Mouse (Mus musculus) midbrain, embryonic 13.5 days (tissue): Measurements from ENCODE around the gene Cds2. TPM values are rescaled to one million over a fixed set of nuclear protein-coding genes. Genes with fewer than 3 reads are reported as not detected.
"Not testable (repeated sequence)": the region's sequence is repeated elsewhere in the genome, so short reads cannot be mapped to it uniquely, and the experiment has no call there.

Source experiments
- ATAC-seq: fragments of 200-750 bp; cut with Nextera tagmentation; 2 replicates; pipeline ENCODE4 v1.8.0; 2017; ENCODE audit warnings: mild to moderate bottlenecking, moderate TSS enrichment, moderate library complexity
- H3K27ac ChIP-seq: fragments of 300-500 bp; sonication (generic); 2 replicates; pipeline ENCODE4 v1.5.1; 2015; ENCODE audit warnings: inconsistent platforms, mild to moderate bottlenecking, moderate library complexity
- H3K27me3 ChIP-seq: fragments of 300-500 bp; sonication (generic); 2 replicates; pipeline ENCODE4 v1.6.1; 2015; ENCODE audit warnings: mild to moderate bottlenecking, inconsistent platforms
- H3K36me3 ChIP-seq: fragments of 300-500 bp; sonication (generic); 2 replicates; pipeline ENCODE4 v1.6.1; 2015; ENCODE audit warnings: mild to moderate bottlenecking, inconsistent platforms
- H3K4me1 ChIP-seq: fragments of 300-500 bp; sonication (generic); replicated peaks from 2 replicates; pipeline ENCODE4 v1.6.1; 2015; ENCODE audit warnings: inconsistent platforms
- H3K4me2 ChIP-seq: fragments of 300-500 bp; sonication (generic); replicated peaks from 2 replicates; pipeline ENCODE4 v1.6.1; 2015; ENCODE audit warnings: moderate library complexity, mild to moderate bottlenecking, inconsistent platforms
- H3K4me3 ChIP-seq: fragments of 300-500 bp; sonication (generic); replicated peaks from 2 replicates; pipeline ENCODE4 v1.5.1; 2015; ENCODE audit warnings: mild to moderate bottlenecking, inconsistent platforms
- H3K9ac ChIP-seq: fragments of 300-500 bp; sonication (generic); replicated peaks from 2 replicates; pipeline ENCODE4 v1.6.1; 2015; ENCODE audit warnings: mild to moderate bottlenecking, inconsistent platforms
- H3K9me3 ChIP-seq: fragments of 300-500 bp; sonication (generic); 2 replicates; pipeline ENCODE4 v1.6.1; 2016; ENCODE audit warnings: mild to moderate bottlenecking, inconsistent platforms
- whole genome bisulfite sequencing: fragments of 180-500 bp; shearing (Covaris S2); methylation state at CpG from one replicate; pipeline ENCODE4 v1.1.7; 2015; 5-methylcytosine and 5-hydroxymethylcytosine counted together
- polyA plus RNA-seq: library from polyadenylated mRNA; unstranded; fragments of >200 nt; fragmentation: Nextera tagmentation; extraction: Ambion mirVana; gene quantifications from 2 replicates; pipeline ENCODE4 v1.2.1, GENCODE M21; 2015

The Cds2 gene
- polyA plus RNA-seq, 1 experiment from 2014 or later, result 28.4 TPM

DNA sequence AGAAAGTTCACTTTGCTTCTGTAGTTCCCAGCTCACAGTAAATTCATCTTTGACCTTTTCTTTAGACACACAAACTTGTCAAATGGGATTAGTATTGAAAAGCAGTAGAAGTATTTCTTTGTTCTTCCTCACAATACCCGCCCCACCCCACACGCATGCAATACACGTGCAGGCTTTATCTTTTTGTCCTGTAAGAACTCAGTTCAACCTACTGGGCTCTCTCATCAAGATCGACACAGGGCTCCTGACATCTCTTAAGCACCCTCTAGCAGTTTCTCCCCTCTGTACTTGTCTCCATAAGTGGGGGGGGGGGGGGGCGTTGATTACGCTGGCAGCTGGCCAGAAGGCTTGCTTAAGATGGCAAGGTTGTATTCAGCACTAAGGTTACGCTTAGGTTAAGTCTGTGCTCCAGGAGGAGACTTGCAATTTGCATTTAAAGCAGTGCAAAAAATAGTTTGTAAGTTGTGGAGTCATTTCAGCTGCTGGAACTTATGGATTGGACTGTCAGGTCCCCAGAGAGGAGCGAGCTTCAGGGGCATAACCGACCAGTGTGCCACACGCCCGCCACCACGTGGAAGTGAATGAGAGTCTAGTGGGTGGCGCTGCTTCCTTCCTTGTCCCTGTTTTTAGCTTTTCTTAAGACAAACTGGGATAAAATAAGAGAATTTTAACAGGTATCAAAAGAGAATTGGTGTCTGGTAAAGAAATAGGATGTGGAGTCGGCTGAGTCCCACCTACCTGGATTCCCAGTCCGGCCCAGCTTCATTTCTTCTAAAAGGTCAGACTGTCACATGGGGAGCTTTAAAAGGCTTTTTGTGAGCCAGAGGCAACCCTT lies 20.5 kb downstream of the Cds2 start:
- peaks cover 6% of the 10 kb centered on the region for H3K36me3 ChIP-seq
- H3K4me2 ChIP-seq, result no peak overlapping the region; the same call in 1 of the 2 replicates
- peaks cover 39% of the 10 kb centered on the region for H3K4me1 ChIP-seq
- H3K27ac ChIP-seq, result peak overlapping the region; percentile 25; the same call in 1 of the 2 replicates
- H3K9me3 ChIP-seq, result 0 out of 2 replicates have a peak, but pooled peaks cover 2% of the 10 kb centered on the region
- H3K4me3 ChIP-seq, result no peak overlapping the region
- 39% methylated on average over 15 of the region's 15 CpGs for WGBS
- H3K9ac ChIP-seq, result no peak overlapping the region
- no peaks in the 10 kb centered on the region for H3K27me3 ChIP-seq
- peak; percentile 71 for ATAC-seq

DNA sequence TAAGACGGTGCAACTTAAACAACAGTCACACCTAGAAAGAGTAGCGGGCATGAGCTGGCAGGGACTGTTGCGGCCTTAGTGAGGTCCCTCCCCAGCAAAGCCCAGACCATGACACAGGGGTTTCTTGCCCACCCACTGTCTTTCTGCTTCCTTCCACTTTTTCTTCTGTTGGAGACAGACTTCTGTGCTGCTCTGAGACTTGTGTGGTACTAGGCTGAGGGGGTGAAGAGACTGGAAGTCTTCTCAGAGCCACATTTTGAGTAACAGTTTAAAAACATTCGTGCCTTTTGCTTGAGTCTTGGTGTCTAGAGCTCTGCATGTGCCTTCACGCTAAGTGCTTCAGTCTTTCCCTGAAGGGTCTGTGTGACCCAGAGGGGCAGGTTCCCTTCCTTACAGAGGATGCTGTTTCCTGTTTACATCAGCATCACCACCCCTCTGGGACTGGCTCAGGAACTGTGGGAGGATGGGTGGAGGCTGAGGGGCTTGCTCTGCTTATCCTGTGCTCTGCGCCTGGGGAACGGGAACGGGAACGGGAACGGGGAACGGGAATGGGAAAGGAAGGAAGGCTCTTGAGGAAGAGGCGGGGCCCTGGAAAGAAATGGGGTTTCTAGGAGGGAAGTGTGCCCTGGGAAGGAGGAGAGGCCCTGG lies 21.7 kb downstream of the Cds2 start:
- H3K9ac ChIP-seq, result no peak overlapping the region
- H3K4me2 ChIP-seq, result no peak overlapping the region
- no peak; the same call in 1 of the 2 replicates for ATAC-seq
- 90% methylated on average over 12 of the region's 12 CpGs for WGBS
- H3K4me3 ChIP-seq, result no peak overlapping the region
- H3K4me1 ChIP-seq, result peaks cover 34% of the 10 kb centered on the region
- peak overlapping the region; percentile 30; the same call in 1 of the 2 replicates for H3K27ac ChIP-seq
- H3K27me3 ChIP-seq, result no peaks in the 10 kb centered on the region
- 0 out of 2 replicates have a peak, but pooled peaks cover 2% of the 10 kb centered on the region for H3K9me3 ChIP-seq
- H3K36me3 ChIP-seq, result peaks cover 6% of the 10 kb centered on the region

DNA sequence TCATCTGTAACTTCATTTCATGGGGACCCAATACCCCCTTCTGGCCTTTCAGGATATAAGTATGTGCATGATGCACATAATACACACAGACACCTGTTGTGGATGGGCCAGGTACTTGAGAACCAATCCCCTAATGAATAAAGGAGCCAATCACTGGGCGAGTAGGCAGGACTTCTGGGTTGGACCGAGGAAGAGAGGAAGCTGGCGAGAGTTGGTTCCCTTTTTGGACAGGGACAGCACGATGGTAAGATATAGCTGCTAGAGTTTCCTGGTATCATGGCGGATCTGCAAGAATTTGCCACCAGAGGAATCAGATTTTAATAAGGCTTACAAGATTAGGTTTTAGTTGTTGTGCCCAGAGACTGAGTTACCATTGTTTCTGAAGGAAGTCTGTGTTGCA lies 22.8 kb downstream of the Cds2 start:
- 92% methylated on average over 5 of the region's 5 CpGs for WGBS
- not testable (repeated sequence) for ATAC-seq, H3K4me3 ChIP-seq, H3K9me3 ChIP-seq, H3K27me3 ChIP-seq, H3K36me3 ChIP-seq, H3K4me2 ChIP-seq, H3K9ac ChIP-seq
- H3K4me1 ChIP-seq, result peaks cover 30% of the 10 kb centered on the region
- H3K27ac ChIP-seq, result 0 out of 2 replicates have a peak overlapping the region, but pooled peaks have one; percentile 30

DNA sequence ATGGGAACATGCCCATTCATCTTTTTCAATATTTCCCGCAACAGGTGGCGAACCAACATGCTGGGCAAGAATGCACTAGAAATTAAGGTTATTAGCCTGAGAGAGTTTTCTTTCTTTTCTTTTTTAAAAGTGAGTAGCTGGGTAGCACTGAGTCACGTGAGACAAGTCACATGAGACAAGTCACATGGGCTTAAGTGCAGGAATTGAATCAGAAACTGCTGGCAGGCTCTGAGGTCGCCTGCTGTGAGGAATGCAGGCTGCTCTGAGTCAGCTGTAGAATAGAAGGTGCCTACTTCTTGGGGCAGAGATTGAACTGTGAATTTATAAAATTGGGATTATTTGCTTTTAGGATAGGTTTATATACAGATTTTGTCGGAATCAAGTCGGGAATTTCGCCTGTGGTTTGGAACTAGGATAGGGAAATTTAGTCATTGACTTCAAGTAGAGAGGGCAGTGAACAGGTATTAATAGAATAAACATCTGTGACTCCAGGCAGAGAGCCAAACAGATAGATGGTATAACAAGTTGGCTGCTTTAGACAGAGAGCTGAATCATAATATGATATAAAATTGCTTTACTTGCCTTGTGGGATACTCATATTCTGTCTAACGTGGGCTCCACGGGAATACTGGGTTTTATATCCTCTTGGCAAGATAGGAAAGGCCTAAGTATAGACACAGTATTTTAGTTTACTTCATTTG lies 23.6 kb downstream of the Cds2 start:
- H3K4me3 ChIP-seq, result no peak overlapping the region
- WGBS, result 91% methylated on average over 9 of the region's 9 CpGs
- 0 out of 2 replicates have a peak, but pooled peaks cover 2% of the 10 kb centered on the region for H3K9me3 ChIP-seq
- peaks cover 35% of the 10 kb centered on the region for H3K4me1 ChIP-seq
- no peaks in the 10 kb centered on the region for H3K27me3 ChIP-seq
- no peaks in the 10 kb centered on the region; the same call in 1 of the 2 replicates for H3K36me3 ChIP-seq
- H3K27ac ChIP-seq, result no peak overlapping the region
- no peak for ATAC-seq
- H3K9ac ChIP-seq, result no peak overlapping the region
- H3K4me2 ChIP-seq, result no peak overlapping the region

DNA sequence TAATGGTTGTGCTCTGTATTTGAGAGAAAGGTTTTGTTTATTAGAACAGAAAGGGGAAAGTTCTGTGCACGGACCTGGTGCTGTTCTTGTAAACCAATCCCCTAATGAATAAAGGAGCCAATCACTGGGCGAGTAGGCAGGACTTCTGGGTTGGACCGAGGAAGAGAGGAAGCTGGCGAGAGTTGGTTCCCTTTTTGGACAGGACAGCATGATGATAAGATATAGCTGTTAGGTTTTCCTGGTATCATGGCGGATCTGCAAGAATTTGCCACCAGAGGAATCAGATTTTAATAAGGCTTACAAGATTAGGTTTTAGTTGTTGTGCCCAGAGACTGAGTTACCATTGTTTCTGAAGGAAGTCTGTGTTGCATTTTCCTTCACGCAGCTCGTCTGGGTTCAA lies 26.3 kb downstream of the Cds2 start:
- not testable (repeated sequence) for H3K9ac ChIP-seq, H3K4me2 ChIP-seq, H3K27me3 ChIP-seq, ATAC-seq, H3K9me3 ChIP-seq, H3K4me3 ChIP-seq, H3K27ac ChIP-seq, H3K36me3 ChIP-seq
- H3K4me1 ChIP-seq, result peaks cover 25% of the 10 kb centered on the region
- WGBS, result 89% methylated on average over 5 of the region's 7 CpGs

DNA sequence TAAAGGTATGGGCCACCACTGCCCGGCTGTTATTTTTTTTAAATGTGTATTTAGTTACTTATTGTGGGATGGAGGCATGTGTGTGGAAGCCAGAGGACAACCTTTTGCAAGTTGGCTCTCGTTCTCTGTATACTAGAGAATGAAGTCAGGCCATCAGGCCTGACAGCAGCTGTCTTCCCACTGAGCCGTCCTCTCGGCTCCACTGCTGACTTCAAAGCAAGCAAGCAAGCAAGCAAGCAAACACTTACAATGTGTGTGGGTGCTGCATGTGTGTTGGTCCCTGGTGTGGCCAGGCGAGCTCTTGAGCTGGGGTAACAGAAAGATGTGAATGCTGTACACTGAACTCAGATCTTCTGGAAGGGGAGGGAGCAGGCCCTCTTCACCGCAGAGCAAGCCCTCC lies 27.9 kb downstream of the Cds2 start:
- no peak overlapping the region for H3K4me2 ChIP-seq
- no peaks in the 10 kb centered on the region for H3K27me3 ChIP-seq
- H3K27ac ChIP-seq, result no peak overlapping the region
- peaks cover 24% of the 10 kb centered on the region for H3K36me3 ChIP-seq
- H3K9me3 ChIP-seq, result 0 out of 2 replicates have a peak, but pooled peaks cover 2% of the 10 kb centered on the region
- no peak overlapping the region for H3K9ac ChIP-seq
- H3K4me1 ChIP-seq, result peaks cover 25% of the 10 kb centered on the region
- H3K4me3 ChIP-seq, result no peak overlapping the region
- 71% methylated on average over 6 of the region's 6 CpGs for WGBS
- no peak for ATAC-seq

DNA sequence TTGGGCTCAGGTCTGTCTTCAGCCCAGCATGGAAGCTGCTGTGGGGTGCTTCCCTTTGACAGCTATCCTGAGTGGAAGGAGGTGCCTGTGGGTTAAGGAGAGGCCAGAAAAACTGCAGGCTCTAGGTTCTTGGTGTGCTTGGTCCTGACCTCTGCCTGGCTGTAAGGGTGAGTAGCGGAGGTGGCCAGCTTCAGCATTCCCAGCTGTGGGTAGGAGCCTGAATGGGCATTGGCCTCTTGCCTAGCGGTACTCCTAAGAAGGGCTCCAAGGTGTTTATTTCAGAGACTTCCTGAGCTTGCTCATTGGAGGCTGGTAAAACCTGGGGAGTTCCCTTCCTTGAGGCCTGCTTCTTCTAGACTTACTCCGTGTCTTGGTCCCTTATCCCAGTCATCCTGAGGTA lies 28.3 kb downstream of the Cds2 start:
- H3K36me3 ChIP-seq, result peaks cover 29% of the 10 kb centered on the region
- H3K9ac ChIP-seq, result no peak overlapping the region
- no peaks in the 10 kb centered on the region for H3K27me3 ChIP-seq
- H3K9me3 ChIP-seq, result 0 out of 2 replicates have a peak, but pooled peaks cover 2% of the 10 kb centered on the region
- H3K27ac ChIP-seq, result 0 out of 2 replicates have a peak overlapping the region, but pooled peaks have one; percentile 6
- 0 out of 2 replicates have a peak, but pooled peaks have one; percentile 18 for ATAC-seq
- 69% methylated on average over 3 of the region's 3 CpGs for WGBS
- H3K4me3 ChIP-seq, result no peak overlapping the region
- H3K4me1 ChIP-seq, result peaks cover 25% of the 10 kb centered on the region
- no peak overlapping the region for H3K4me2 ChIP-seq

DNA sequence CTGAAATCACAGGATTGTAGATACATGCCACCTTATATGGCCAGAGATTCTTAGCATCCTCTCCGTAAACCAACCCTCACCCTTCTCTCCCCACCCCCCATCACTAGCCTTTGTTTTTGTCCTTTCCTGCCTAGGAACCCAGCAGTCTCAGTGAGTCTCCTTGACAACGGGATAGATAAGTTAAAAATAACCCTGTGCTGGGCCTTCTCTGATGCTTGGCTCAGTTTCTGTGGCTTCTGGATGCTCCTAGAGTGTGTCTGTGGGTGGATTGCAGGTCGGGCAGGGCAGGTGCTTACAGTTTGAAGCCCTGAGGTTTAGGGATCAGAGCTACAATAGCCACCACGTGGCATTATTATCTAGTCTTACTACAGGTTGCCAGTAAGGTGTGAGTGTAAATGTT lies 29.1 kb downstream of the Cds2 start:
- peaks cover 37% of the 10 kb centered on the region for H3K36me3 ChIP-seq
- no peak overlapping the region for H3K4me3 ChIP-seq
- 0 out of 2 replicates have a peak, but pooled peaks cover 1% of the 10 kb centered on the region for H3K9me3 ChIP-seq
- no peak overlapping the region for H3K4me2 ChIP-seq
- no peaks in the 10 kb centered on the region for H3K27me3 ChIP-seq
- 21% methylated on average over 4 of the region's 4 CpGs for WGBS
- peak overlapping the region; percentile 19; the same call in 1 of the 2 replicates for H3K27ac ChIP-seq
- H3K9ac ChIP-seq, result no peak overlapping the region; the same call in 1 of the 2 replicates
- peak; percentile 22; the same call in 1 of the 2 replicates for ATAC-seq
- H3K4me1 ChIP-seq, result peaks cover 25% of the 10 kb centered on the region

DNA sequence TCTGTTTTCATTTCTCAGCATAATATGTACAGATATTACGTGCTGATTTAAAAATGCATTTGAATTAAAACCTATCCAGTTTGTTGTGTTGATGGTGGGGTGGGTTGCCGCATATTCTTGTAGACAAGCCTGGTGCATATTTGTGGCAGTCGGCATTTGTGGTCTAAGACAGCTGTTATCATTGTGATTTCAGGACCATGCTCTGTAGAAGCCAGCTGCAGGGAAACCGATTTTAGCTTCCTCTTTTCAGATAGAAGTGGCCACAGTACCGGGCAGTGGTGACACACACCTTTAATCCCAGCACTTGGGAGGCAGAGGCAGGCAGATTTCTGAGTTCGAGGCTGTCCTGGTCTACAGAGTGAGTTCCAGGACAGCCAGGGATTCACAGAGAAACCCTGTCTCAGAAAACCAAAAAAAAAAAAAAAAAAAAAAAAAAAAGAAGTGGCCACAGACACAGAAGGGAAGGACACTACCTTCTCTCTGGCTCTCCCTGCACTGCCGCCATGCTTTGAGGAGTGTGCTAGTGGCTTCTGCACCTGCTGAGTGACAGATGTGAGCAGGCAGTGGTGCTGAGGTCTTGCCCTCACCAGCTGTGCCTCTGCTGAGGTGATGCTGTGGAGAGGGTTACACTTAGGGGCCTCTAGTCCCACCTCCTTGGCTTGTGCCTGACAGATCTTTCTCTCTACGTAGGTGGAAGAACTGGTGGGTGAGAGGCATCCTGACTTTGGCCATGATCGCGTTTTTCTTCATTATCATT lies 30.9 kb downstream of the Cds2 start:
- Histone ChIP-seq H3K27me3 (no peaks in the 10 kb centered on the region), H3K36me3 (peaks cover 55% of the 10 kb centered on the region), H3K27ac (no peak overlapping the region), H3K4me2 (no peak overlapping the region), H3K4me1 (peaks cover 25% of the 10 kb centered on the region), H3K4me3 (no peak overlapping the region), H3K9me3 (no peaks in the 10 kb centered on the region), H3K9ac (no peak overlapping the region)
- 95% methylated on average over 10 of the region's 10 CpGs for WGBS
- no peak for ATAC-seq

DNA sequence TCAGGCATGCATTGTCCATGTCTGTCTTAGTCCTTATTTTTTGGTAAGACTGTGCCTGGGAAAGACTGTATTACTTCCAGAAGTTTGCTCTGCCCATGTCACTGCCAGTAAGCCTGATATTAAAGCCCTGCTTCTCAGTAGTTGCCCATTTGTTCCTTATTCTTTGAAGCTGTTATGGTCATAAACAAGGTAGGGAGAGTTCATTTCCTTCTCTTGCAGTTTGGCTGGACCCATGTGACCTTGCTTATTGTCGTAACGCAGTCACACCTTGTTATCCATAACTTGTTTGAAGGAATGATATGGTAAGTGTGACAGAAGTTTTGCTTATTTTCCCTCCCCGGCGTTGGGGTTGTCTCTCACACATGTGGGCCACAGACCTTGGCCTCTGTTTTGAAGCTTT lies 35.3 kb downstream of the Cds2 start:
- 97% methylated on average over 4 of the region's 4 CpGs for WGBS
- Histone ChIP-seq H3K36me3 (peaks cover 95% of the 10 kb centered on the region), H3K4me2 (no peak overlapping the region), H3K4me1 (no peaks in the 10 kb centered on the region), H3K4me3 (no peak overlapping the region), H3K9me3 (no peaks in the 10 kb centered on the region), H3K27me3 (no peaks in the 10 kb centered on the region), H3K27ac (no peak overlapping the region), H3K9ac (no peak overlapping the region)
- no peak for ATAC-seq

DNA sequence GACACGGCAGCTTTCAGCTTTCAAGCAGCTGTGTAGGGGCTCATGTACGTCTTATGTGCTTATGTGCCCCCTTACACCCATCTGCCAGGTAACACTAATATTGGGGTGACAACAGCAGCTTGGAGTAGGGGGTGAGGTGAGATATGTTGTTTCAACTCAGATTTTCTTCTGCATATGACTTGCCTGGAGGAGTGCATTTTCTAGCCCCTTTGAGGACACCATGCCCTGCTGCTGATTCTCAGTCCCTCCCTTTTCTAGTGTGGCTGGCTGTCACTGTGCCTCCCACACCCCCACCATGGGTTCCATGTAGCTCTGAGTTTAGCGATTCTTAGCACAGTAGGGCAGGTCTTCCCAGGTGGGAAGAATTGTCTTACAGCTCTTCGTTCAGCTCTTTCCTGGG lies 38.5 kb downstream of the Cds2 start:
- Histone ChIP-seq H3K27me3 (no peaks in the 10 kb centered on the region), H3K36me3 (peaks cover 91% of the 10 kb centered on the region), H3K4me1 (no peaks in the 10 kb centered on the region), H3K27ac (no peak overlapping the region), H3K9ac (no peak overlapping the region), H3K4me3 (no peak overlapping the region), H3K9me3 (no peaks in the 10 kb centered on the region), H3K4me2 (no peak overlapping the region)
- 95% methylated on average over 4 of the region's 4 CpGs for WGBS
- no peak for ATAC-seq
